Mouse (Mus musculus) midbrain, embryonic 13.5 days (tissue): Measurements from ENCODE around the gene Rasl11b. TPM values are rescaled to one million over a fixed set of nuclear protein-coding genes. Genes with fewer than 3 reads are reported as not detected.
A peak's percentile ranks its signal among the peaks of the same experiment; 100 is the strongest.

Experiments
- ATAC-seq: fragments of 200-750 bp; cut with Nextera tagmentation; 2 replicates; pipeline ENCODE4 v1.8.0; 2017; ENCODE audit warnings: mild to moderate bottlenecking, moderate TSS enrichment, moderate library complexity
- H3K27ac ChIP-seq: fragments of 300-500 bp; sonication (generic); 2 replicates; pipeline ENCODE4 v1.5.1; 2015; ENCODE audit warnings: inconsistent platforms, mild to moderate bottlenecking, moderate library complexity
- H3K27me3 ChIP-seq: fragments of 300-500 bp; sonication (generic); 2 replicates; pipeline ENCODE4 v1.6.1; 2015; ENCODE audit warnings: mild to moderate bottlenecking, inconsistent platforms
- H3K36me3 ChIP-seq: fragments of 300-500 bp; sonication (generic); 2 replicates; pipeline ENCODE4 v1.6.1; 2015; ENCODE audit warnings: mild to moderate bottlenecking, inconsistent platforms
- H3K4me1 ChIP-seq: fragments of 300-500 bp; sonication (generic); replicated peaks from 2 replicates; pipeline ENCODE4 v1.6.1; 2015; ENCODE audit warnings: inconsistent platforms
- H3K4me2 ChIP-seq: fragments of 300-500 bp; sonication (generic); replicated peaks from 2 replicates; pipeline ENCODE4 v1.6.1; 2015; ENCODE audit warnings: moderate library complexity, mild to moderate bottlenecking, inconsistent platforms
- H3K4me3 ChIP-seq: fragments of 300-500 bp; sonication (generic); replicated peaks from 2 replicates; pipeline ENCODE4 v1.5.1; 2015; ENCODE audit warnings: mild to moderate bottlenecking, inconsistent platforms
- H3K9ac ChIP-seq: fragments of 300-500 bp; sonication (generic); replicated peaks from 2 replicates; pipeline ENCODE4 v1.6.1; 2015; ENCODE audit warnings: mild to moderate bottlenecking, inconsistent platforms
- H3K9me3 ChIP-seq: fragments of 300-500 bp; sonication (generic); 2 replicates; pipeline ENCODE4 v1.6.1; 2016; ENCODE audit warnings: mild to moderate bottlenecking, inconsistent platforms
- WGBS: fragments of 180-500 bp; shearing (Covaris S2); methylation state at CpG from one replicate; pipeline ENCODE4 v1.1.7; 2015; 5-methylcytosine and 5-hydroxymethylcytosine counted together
- polyA plus RNA-seq: library from polyadenylated mRNA; unstranded; fragments of >200 nt; fragmentation: Nextera tagmentation; extraction: Ambion mirVana; gene quantifications from 2 replicates; pipeline ENCODE4 v1.2.1, GENCODE M21; 2015

Gene Rasl11b
- polyA plus RNA-seq, 1 experiment from 2014 or later, result 11.0 TPM

- no peak overlapping the region for H3K27ac ChIP-seq
- no peak overlapping the region for H3K4me3 ChIP-seq
- H3K4me2 ChIP-seq, result no peak overlapping the region
- peaks cover 40% of the 10 kb centered on the region for H3K27me3 ChIP-seq
- H3K9me3 ChIP-seq, result no peaks in the 10 kb centered on the region
- no peaks in the 10 kb centered on the region for H3K36me3 ChIP-seq
- peaks cover 16% of the 10 kb centered on the region for H3K4me1 ChIP-seq
- H3K9ac ChIP-seq, result no peak overlapping the region
- no peak for ATAC-seq
- WGBS, result 26% methylated on average over 9 of the region's 9 CpGs
These were observed 5.0 kb upstream of the Rasl11b start for GRCm38 (mm10) chr5:74190161-74190491.

- Histone ChIP-seq H3K4me3 (no peak overlapping the region), H3K9ac (no peak overlapping the region), H3K4me2 (no peak overlapping the region), H3K4me1 (peaks cover 21% of the 10 kb centered on the region), H3K36me3 (no peaks in the 10 kb centered on the region), H3K9me3 (no peaks in the 10 kb centered on the region), H3K27ac (no peak overlapping the region), H3K27me3 (peaks cover 40% of the 10 kb centered on the region)
- no peak for ATAC-seq
- 68% methylated on average over 5 of the region's 5 CpGs for WGBS
These were observed 4.2 kb upstream of the Rasl11b start for GRCm38 (mm10) chr5:74190911-74191310.

- Histone ChIP-seq H3K36me3 (no peaks in the 10 kb centered on the region), H3K4me2 (no peak overlapping the region), H3K4me1 (peaks cover 36% of the 10 kb centered on the region), H3K9me3 (no peaks in the 10 kb centered on the region), H3K9ac (no peak overlapping the region), H3K27ac (no peak overlapping the region), H3K4me3 (no peak overlapping the region), H3K27me3 (peaks cover 36% of the 10 kb centered on the region)
- no peak for ATAC-seq
- 61% methylated on average over 2 of the region's 2 CpGs for WGBS
These were observed 2.1 kb upstream of the Rasl11b start for GRCm38 (mm10) chr5:74193008-74193407.

GRCm38 (mm10) chr5:74193626-74194025 lies 1.5 kb upstream of the Rasl11b start:
- peaks cover 38% of the 10 kb centered on the region for H3K4me1 ChIP-seq
- H3K4me3 ChIP-seq, result no peak overlapping the region
- WGBS, result 30% methylated on average over 7 of the region's 7 CpGs
- ATAC-seq, result no peak
- H3K27me3 ChIP-seq, result peaks cover 32% of the 10 kb centered on the region
- H3K36me3 ChIP-seq, result peaks cover 6% of the 10 kb centered on the region
- no peak overlapping the region for H3K9ac ChIP-seq
- H3K27ac ChIP-seq, result no peak overlapping the region
- H3K9me3 ChIP-seq, result no peaks in the 10 kb centered on the region
- H3K4me2 ChIP-seq, result no peak overlapping the region

- ATAC-seq, result no peak
- Histone ChIP-seq H3K36me3 (peaks cover 7% of the 10 kb centered on the region), H3K4me1 (peaks cover 38% of the 10 kb centered on the region), H3K27me3 (peaks cover 27% of the 10 kb centered on the region), H3K4me2 (peak overlapping the region; percentile 92), H3K4me3 (peak overlapping the region; percentile 80), H3K27ac (no peak overlapping the region), H3K9me3 (no peaks in the 10 kb centered on the region), H3K9ac (peak overlapping the region; percentile 84)
- WGBS, result 23% methylated on average over 16 of the region's 16 CpGs
These were observed 852 bp upstream of the Rasl11b start for GRCm38 (mm10) chr5:74194027-74194840.

- H3K9ac ChIP-seq, result peak overlapping the region; percentile 84
- H3K9me3 ChIP-seq, result no peaks in the 10 kb centered on the region
- H3K4me2 ChIP-seq, result peak overlapping the region; percentile 92
- peak overlapping the region; percentile 80 for H3K4me3 ChIP-seq
- ATAC-seq, result peak; percentile 9; the same call in 1 of the 2 replicates
- H3K27me3 ChIP-seq, result peaks cover 26% of the 10 kb centered on the region
- H3K27ac ChIP-seq, result 0 out of 2 replicates have a peak overlapping the region, but pooled peaks have one; percentile 44
- H3K4me1 ChIP-seq, result peaks cover 38% of the 10 kb centered on the region
- 1% methylated on average over 27 of the region's 27 CpGs for WGBS
- peaks cover 7% of the 10 kb centered on the region for H3K36me3 ChIP-seq
These were observed 674 bp downstream of the Rasl11b start for GRCm38 (mm10) chr5:74195614-74196306.

GRCm38 (mm10) chr5:74196307-74196618 lies 1.2 kb downstream of the Rasl11b start:
- peaks cover 7% of the 10 kb centered on the region for H3K36me3 ChIP-seq
- H3K27ac ChIP-seq, result no peak overlapping the region
- H3K9ac ChIP-seq, result no peak overlapping the region
- peaks cover 38% of the 10 kb centered on the region for H3K4me1 ChIP-seq
- H3K4me2 ChIP-seq, result peak overlapping the region; percentile 92
- peaks cover 22% of the 10 kb centered on the region for H3K27me3 ChIP-seq
- WGBS, result 0% methylated on average over 4 of the region's 4 CpGs
- no peaks in the 10 kb centered on the region for H3K9me3 ChIP-seq
- ATAC-seq, result no peak
- peak overlapping the region; percentile 80 for H3K4me3 ChIP-seq

- no peak for ATAC-seq
- Histone ChIP-seq H3K4me3 (no peak overlapping the region), H3K27ac (no peak overlapping the region)
These were observed 2.6 kb downstream of the Rasl11b start for GRCm38 (mm10) chr5:74197541-74198330.

GRCm38 (mm10) chr5:74198446-74198845 lies 3.4 kb downstream of the Rasl11b start:
- Histone ChIP-seq H3K4me1 (peaks cover 36% of the 10 kb centered on the region), H3K4me3 (no peak overlapping the region), H3K4me2 (no peak overlapping the region), H3K36me3 (peaks cover 11% of the 10 kb centered on the region), H3K9me3 (0 out of 2 replicates have a peak, but pooled peaks cover 4% of the 10 kb centered on the region), H3K9ac (no peak overlapping the region), H3K27me3 (peaks cover 10% of the 10 kb centered on the region; the same call in 1 of the 2 replicates), H3K27ac (no peak overlapping the region)
- no peak for ATAC-seq
- 86% methylated on average over 11 of the region's 11 CpGs for WGBS

More at GRCm38 (mm10) chr5:74197541-74198330, 2.6 kb downstream of the Rasl11b start:
- Histone ChIP-seq H3K4me2 (peak overlapping the region; percentile 92; the same call in 1 of the 2 replicates), H3K36me3 (peaks cover 7% of the 10 kb centered on the region), H3K9ac (no peak overlapping the region), H3K9me3 (no peaks in the 10 kb centered on the region), H3K27me3 (peaks cover 13% of the 10 kb centered on the region), H3K4me1 (peaks cover 38% of the 10 kb centered on the region)
- 83% methylated on average over 22 of the region's 22 CpGs for WGBS

- no peak overlapping the region for H3K4me2 ChIP-seq
- no peak overlapping the region for H3K27ac ChIP-seq
- H3K4me3 ChIP-seq, result no peak overlapping the region
- peaks cover 23% of the 10 kb centered on the region for H3K4me1 ChIP-seq
- WGBS, result 90% methylated on average over 13 of the region's 13 CpGs
- no peak for ATAC-seq
- H3K9ac ChIP-seq, result no peak overlapping the region
- H3K36me3 ChIP-seq, result peaks cover 11% of the 10 kb centered on the region
- H3K27me3 ChIP-seq, result no peaks in the 10 kb centered on the region
- 0 out of 2 replicates have a peak, but pooled peaks cover 4% of the 10 kb centered on the region for H3K9me3 ChIP-seq
These were observed 4.7 kb downstream of the Rasl11b start for GRCm38 (mm10) chr5:74199793-74200192.

GRCm38 (mm10) chr5:74200481-74200880 lies 5.4 kb downstream of the Rasl11b start:
- Histone ChIP-seq H3K27me3 (no peaks in the 10 kb centered on the region), H3K36me3 (peaks cover 11% of the 10 kb centered on the region), H3K4me3 (no peak overlapping the region), H3K9ac (no peak overlapping the region), H3K4me2 (no peak overlapping the region), H3K4me1 (peaks cover 21% of the 10 kb centered on the region), H3K27ac (no peak overlapping the region), H3K9me3 (0 out of 2 replicates have a peak, but pooled peaks cover 4% of the 10 kb centered on the region)
- 95% methylated on average over 8 of the region's 8 CpGs for WGBS
- no peak for ATAC-seq
